Mouse (Mus musculus) large intestine, adult 2 months (tissue): ENCODE results near the gene Pik3ca. TPM values are rescaled to one million over a fixed set of nuclear protein-coding genes. Genes with fewer than 3 reads are reported as not detected.

Experiments
- polyA plus RNA-seq: library from polyadenylated mRNA; depleted of rRNA; stranded (reverse); fragments of >200 nt; gene quantifications from 2 replicates; pipeline ENCODE4 v1.2.3, GENCODE M21; 2012; rRNA removed

The Pik3ca gene
- polyA plus RNA-seq, 1 experiment, result 3.8 TPM

Other genes starting within 250 kb of the Pik3ca start
- gene Zmat3, start 31.7 kb upstream of the Pik3ca start, polyA plus RNA-seq, result 5.4 and 5.9 TPM in 2 replicates
- 0.06 TPM in 1 of 2 replicates, not detected in the other for gene Kcnmb3, start 94.6 kb downstream of the Pik3ca start, polyA plus RNA-seq
- gene Zfp639, start 112.6 kb downstream of the Pik3ca start, polyA plus RNA-seq, result 14.9 and 16.1 TPM in 2 replicates
- 9.8 and 12.7 TPM in 2 replicates for gene Mfn1, start 131.8 kb downstream of the Pik3ca start, polyA plus RNA-seq
- 14.2 and 15.1 TPM in 2 replicates for gene Gnb4, start 218.9 kb downstream of the Pik3ca start, polyA plus RNA-seq